Mouse (Mus musculus): ENCODE measurements around the gene Kat14.

Gene Kat14

DNA sequence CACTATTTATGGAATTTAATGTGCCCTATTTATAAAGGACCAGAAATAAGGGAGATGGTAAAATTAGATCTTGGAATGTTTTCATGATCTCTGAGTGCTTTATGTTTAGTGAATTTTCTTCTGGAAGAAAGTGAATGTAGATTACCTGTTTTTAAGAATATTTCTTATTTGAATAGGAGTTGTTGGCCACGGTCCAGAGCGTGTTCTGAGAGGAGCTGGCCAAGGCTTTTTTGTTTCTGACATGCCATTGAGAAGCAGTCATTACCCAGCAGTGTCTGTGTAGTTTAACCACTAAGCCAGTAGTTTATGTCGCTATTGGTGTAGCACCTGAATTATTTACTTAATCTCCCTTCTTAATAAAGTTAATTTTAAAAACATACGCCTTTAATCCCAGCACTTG, 13.0 kb downstream of the Kat14 start:
- no peak for DNase-seq (ENCODE audit: low read depth, low spot score)

DNA sequence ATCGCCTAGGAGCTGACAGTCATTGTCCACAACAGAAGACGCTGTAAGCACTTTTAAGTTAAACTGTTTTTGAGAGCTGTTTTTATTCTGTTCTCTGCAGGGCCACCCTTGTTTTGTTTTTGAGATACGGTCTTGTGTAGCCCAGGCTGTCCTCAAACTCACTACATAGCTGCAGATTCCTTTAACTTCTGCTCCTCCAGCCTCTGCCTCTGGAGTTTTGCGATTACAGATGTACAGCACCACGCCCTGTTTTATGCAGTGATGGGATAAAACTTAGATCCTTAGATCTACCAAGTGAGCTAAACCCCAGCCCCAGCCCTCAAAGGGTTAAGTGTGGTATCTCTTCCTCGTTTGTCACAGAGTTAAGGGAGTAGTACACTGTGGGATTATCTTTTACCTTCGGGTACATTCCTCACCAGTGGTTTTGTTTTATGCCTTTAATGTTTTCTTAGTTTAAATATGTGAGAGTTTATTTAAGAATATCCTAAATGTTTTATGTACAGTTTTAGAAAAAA, 13.9 kb downstream of the Kat14 start:
- no peak for DNase-seq (ENCODE audit: low read depth, low spot score)

DNA sequence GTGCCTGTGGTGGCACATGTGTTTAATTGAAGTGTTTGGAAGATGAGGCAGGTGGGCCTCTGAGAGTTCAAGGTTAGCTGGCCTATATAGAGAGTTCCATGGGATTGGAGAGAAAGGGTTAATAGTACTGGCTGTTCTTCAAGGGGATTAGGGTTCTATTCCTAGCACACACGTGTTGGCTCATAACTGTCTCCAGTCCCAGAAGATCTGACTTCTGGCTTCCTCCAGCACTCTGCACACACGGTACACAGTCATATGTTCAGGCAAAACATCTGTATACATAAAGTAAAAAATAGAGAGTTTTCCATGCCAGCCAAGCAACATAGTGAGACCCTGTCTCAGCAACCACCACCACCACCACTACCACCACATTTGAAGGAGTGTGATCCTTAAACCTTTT, 17.5 kb downstream of the Kat14 start:
- DNase-seq (ENCODE audit: low read depth, low spot score): no peak

DNA sequence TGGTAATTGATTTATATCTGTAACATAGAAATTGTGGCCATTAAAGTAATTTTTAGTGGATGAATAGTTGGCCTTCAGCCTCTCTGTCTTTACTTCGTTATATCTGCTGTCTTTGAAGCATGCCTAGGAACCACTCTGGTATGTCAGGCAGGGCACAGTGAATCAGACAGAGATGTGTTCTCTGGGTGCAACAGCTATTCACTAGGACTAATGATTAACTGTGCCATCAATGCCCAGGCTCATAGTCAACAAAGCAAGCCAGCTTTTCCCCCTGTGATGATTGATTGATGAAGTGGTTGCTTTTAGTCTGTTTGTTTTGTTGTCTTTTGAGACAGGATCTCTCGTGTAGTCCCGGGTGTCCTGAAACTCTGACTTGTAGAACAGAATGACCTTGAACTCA, 19.6 kb downstream of the Kat14 start:
- DNase-seq (ENCODE audit: low read depth, low spot score): no peak

DNA sequence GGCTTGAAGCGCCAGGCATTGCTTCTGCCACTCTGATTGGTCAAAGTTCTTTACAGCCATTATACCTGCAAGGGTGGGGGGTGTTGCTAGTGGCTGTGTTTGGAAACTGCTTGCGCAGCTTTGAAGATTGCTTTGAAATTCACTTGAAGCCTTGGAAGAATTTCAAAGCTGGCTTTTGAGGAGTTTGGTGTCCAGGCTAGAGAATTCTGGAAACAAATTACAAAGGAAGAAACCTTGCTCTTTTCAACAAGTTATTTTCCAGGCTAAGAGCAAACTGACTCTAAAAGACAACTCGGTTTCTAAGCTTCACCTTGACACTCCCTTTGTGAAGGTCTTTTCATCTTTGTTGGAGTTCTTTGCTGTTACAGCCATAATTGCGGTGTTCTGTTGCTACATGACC, 30.7 kb downstream of the Kat14 start:
- no peak for DNase-seq (ENCODE audit: low read depth, low spot score)

DNA sequence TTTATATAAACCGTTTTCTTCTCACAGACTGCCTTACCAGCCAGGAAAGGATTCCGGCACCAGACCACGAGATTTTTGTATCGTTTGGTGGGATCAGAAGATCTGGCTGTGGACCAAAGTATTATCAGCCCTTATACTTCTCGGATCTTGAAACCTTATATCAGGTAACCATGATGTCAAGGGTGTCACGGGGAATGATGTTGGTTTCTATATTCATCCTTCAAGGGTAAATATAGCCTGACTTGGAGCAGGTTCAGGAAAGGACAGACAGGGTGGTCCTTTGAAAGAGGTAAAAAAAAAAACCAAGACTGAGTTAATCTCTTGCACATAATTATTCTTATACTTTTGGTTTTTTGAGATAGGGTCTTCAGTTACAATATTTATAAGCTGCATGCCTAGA, 31.9 kb downstream of the Kat14 start:
- DNase-seq (ENCODE audit: low read depth, low spot score): no peak

DNA sequence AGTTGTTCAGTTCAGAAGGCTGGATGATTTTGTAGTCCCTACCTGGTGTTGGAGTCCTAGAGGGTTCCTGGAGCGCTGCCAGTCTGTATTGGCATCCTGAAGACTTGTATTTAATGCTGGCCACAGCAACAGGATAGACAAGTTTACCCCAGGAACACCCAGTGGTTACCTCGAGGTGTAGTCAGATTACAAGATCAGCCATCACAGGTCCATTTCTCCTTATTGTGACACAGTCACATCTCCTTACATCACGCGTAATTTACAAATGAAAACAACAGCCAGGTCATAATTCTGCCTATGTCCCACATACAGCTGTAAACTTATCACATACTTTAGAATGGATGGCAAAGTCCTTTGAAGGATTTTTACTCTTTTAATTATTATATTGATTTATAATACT, 40.3 kb downstream of the Kat14 start:
- no peak for DNase-seq (ENCODE audit: low read depth, low spot score)

DNA sequence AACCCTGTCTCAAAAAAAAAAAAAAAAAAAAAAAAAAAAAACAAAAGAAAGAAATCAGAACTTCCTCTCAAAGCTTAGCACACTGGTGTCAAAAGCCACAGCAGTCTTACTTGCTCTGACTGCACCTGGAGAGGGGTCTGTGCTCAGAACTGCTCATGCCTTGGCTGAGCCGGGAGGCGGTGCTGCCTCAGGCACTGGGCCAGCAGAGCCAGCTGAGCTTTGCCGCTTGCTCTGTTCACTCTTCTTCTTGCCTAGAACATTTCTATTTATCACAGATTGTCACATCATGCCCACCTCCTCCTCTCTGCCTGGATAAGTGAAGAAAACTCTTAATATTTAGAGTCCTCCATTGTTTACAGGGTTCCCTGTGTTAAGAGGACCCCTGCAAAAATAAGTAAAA, 41.8 kb downstream of the Kat14 start:
- DNase-seq (ENCODE audit: low read depth, low spot score): no peak

DNA sequence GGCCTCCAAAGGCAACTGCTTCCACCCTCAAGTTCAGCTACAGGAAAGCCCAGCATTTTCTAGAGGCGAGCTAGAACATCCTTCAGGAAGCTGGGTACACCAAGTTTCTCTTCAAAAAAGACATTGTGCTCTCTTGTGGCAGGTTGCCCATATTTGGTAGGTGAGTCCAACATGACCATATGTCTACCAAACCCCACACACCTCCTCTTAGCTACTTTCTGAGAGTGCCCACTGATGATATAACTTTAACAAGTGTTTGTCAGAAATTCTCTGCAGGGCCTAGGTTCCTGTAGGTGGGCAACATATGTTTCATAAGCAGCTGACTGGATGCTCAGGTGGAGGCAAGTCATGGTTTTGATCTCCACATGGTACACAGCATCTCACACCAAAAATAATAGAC, 45.9 kb downstream of the Kat14 start:
- no peak for DNase-seq (ENCODE audit: low read depth, low spot score)

DNA sequence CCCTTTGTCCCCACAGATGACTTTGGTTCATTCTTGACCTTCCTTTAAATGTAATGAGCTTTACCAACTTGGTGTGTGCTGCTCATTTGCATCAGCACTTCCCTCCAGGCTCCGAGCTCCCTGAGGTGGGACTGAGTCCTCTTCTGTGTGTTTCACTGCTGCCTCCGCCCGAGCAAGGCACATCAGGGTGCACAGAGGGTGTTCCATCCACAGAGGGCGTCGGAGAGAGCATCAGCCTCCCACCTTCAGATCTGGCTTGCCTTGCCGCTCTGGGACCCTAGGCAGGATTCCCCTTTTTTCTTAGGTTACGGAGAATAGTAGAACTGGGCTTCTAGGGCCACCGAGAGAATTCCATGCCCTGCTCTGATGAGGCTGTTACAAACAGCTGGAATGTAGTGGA, 48.1 kb downstream of the Kat14 start:
- no peak for DNase-seq (ENCODE audit: low read depth, low spot score)

DNA sequence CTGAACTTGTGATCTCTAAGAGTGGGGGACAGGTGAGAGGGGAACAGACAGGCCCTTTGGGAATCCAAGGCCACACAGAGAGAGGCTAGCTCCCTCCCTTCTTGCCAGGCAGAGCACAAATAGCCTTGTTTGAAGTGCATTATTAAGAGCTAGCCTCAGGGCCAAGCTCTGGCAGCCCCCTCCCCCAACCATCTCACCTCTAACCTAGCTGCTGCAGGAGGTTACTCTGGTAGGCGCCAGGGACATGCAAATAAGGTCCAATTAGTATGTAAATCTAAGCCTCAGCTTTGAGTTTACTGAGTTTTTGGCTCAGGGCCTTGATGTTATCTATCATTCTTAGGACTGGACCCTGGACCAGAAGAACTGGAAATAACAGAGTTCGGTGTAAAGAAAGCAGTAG, 49.3 kb downstream of the Kat14 start:
- DNase-seq (ENCODE audit: low read depth, low spot score): peak; percentile 38

DNA sequence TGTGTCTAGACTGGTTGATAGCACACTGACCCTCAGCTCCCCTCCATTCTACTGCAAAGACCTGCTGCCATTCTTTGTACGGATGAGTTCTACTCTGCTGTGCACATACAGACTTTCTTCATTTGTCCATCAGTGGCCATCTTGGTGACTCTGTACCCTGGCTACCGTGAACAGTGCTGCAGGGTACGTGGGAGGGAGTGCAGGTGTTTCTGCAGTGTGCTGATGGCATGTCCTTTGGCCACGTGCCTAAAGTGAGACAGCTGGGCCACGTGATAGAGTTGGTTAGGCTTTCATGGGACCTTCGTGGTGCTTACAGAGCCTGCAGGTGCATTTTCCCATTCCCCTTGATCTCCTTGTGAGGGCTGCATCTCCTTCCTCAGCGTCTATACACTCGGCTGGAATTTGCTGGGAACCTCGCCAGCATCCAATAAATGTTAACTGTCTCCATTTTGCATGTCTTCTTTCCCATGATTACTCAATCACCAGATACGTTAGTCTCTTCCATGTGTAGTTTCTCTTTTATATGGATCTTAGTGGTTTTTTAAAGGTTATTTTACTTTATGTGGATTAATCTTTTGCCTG, 53.4 kb downstream of the Kat14 start:
- DNase-seq (ENCODE audit: low read depth, low spot score): no peak

DNA sequence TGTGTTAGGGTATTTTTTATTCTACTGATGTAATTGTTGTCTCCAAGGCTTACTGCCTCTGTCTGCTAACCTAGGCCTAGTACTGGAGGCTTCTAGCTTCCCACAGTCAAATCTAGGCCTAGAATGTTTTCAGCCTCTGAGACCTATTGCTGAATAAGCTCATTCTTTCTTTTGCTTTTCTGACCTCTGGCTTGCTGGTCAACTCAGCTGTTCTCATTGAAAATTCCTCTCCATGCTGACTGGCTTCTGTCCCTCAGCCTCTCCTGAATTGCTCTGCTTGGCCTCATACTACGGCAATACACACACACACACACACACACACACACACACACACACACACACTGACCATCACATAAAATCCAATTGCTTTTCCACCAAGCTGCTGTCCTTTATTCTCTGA, 57.0 kb downstream of the Kat14 start:
- no peak for DNase-seq (ENCODE audit: low read depth, low spot score)

DNA sequence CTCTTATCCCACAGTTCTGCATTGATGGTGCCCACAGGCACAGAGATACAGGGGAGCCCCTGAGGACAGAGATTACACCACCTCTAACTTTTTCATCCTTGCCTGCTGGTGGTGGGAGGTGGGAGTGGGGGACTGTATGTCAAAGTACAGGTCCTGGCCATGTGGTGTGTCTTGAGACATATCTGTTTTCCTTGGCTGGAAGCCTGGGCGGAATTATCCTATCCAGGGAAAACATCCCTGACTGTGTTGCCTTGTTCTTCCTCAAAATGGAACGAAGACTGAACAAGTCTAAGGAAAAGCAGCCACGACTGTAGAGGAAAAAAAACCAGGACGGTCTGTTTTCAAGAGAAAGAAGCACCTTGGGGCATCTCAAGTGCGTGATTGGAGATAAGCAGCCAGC, 59.1 kb downstream of the Kat14 start:
- DNase-seq (ENCODE audit: low read depth, low spot score): no peak

DNA sequence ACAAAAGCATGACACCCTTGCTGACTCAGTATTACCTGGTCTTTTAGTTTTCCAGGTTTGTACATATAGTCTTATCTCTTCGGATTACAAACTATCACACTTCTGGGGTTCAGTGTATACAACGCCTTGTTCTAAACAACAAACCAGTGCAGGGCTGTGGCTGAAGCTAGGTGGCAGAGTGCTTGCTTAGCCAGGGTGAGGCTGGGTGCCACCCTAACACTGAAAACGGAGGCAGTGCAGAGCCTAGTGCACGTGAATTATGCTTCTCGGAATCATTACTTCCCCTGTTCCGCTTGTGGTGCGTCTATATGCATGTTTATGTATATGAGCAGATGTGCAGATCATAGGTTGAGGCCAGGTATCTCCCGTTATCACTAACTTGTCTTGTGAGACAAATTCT, 59.9 kb downstream of the Kat14 start:
- DNase-seq (ENCODE audit: low read depth, low spot score): no peak

DNA sequence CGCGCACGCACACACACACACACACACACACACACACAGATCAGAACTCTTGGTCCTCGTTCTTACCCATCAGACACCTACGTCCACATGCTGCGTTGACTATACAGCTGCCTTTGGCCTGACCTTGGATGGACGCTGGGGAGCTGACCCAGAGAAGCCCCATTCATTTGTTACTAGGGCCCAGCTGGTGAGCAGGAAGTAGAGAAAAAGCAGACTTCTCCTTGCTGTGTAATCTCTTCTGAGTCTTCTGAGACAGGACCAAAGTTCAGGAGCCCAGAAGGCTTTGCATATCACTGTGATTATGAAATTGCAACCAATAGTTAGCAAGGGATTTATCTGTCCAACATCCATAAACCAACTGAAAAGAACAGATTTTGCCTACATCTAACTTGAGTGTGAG, 60.4 kb downstream of the Kat14 start:
- DNase-seq (ENCODE audit: low read depth, low spot score): no peak

DNA sequence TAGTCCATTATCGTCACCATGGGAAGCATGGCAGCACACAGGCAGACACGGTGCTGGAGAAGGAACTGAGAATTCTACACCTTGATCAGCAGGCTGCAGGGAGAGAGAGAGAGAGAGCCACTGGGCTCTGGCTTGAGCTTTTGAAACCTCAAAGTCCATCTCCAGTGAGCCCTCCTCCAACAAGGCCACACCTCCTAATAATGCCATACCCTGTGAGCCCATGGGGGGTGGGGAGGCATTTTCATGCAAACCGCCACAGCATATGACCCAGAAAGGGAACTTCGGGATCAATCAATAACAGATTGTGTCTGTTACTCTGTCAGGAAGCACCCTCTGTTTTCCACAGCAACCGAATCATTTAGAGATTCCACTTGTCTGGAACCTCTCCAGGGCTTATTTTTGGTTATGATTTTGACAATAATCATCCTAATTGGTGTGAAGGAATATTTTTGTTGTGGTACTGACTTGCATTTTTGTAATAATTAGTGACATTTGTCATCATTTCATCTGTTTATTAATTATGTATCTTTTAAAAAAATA, 62.6 kb downstream of the Kat14 start:
- DNase-seq (ENCODE audit: low read depth, low spot score): no peak

DNA sequence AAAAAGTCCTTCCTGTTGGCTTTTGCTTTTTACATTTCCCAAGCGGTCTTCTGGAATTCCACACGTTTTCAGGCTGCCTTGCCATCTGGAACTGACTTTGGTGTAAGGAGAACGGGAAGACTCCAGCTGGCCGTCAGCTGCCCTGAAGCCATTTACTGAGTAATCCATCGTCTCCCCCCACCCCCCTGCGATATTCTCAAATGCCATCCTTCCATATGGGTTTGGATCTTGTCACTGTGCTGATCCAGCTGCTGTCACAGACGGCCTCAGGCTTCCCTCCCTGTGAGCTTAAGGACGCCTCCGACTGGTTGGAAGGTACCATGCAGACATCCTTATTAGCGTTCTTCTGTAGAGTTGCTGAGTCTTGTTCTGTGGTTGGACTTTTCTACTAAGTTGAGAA, 66.9 kb downstream of the Kat14 start:
- no peak for DNase-seq (ENCODE audit: low read depth, low spot score)

DNA sequence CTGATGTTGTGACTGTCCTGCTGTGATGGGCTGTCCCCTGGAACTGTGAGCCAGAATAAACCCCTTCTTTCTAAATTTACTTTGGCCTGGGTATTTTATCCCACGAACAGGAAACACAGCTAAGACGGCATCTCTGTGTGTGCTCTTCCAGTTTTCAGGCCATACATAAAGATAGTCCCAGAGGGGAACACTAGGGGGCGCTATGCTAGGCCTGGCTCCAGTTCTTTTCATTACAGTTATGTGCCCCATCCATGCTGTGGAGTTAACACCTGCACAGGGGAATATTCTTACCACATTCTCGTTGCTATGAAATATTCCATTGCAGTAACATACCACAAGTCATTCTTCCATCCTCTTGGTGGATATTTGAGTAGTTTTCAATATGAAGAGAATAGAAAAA, 69.6 kb downstream of the Kat14 start:
- DNase-seq (ENCODE audit: low read depth, low spot score): no peak

DNA sequence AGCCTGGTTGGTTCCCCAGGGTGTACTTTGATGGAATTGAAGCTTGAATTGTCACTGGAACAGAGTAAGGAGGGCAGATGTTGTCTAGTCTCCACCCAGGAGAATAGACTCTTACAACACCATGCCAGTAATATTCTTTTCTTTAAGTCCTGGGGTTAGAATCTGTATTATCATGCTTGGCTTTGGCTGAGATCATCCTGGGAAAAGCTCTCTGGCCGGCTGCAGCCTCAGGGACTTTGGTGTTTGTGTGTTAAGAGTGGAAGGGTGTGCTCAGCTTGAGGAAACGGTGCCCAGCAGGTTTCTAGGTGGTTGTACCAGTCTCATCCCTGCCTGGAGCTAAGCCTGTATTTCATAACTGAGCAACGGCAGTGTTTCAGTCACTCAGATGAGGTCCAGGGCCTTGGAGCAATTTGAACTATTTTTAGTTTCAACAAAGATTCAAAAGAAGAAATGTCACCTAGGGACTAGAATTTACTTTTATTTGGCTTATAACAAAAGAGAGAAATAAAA, 70.5 kb downstream of the Kat14 start:
- DNase-seq (ENCODE audit: low read depth, low spot score): no peak

DNA sequence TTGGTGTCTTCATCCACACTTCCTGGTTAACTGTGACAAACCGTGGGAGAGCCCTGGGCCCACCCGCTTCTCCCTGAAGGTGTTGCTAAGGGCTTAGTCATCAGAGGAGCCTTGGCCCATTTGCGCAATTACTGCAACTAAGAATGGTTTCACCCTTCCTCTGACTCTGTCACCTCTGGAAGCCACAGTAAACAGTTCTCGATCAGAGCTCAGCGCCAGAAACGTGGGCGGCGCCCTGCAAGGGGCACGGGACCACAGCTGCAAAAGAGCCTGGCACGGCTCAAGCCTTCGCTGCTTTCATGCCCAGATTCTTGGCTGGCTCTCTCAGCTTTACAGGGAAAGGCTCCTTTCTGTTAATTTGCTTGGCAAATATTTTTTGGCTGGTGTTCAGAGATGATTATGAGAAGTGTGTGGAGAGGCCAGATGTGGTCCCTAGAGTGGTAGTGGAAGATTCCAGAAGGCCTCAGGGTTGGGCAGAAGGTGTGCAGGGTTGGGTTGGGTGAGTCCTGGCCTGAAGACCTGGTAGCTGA, 72.7 kb downstream of the Kat14 start:
- no peak for DNase-seq (ENCODE audit: low read depth, low spot score)

DNA sequence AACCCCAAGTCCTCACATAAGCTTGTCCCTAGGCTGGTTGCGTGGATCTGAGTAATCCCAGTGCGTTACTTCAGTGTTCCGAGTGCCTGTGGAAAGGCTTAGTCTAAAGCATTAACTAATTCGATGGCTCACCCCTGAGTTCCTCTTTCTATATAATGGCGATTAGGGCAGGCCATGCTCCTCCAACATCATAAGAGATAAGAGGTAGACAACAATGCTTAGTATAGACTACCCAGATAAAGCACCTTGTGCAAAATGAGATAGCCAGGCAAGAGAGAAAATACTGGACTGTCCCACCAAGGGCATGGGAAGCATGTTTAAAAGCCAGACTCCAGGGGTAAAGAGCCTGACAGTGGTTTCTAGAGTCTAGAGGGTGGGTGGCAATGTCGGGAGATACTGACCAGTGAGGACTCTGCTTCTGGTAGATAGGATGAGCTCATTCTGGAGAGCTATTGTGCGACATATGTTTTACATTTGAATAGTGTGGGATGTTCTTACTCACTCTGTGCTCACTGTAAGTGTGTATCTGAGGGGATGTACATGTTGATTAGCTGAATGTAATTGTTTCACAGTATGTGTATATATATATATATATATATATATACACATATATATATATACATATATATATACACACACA, 77.7 kb downstream of the Kat14 start:
- no peak for DNase-seq (ENCODE audit: low read depth, low spot score)

DNA sequence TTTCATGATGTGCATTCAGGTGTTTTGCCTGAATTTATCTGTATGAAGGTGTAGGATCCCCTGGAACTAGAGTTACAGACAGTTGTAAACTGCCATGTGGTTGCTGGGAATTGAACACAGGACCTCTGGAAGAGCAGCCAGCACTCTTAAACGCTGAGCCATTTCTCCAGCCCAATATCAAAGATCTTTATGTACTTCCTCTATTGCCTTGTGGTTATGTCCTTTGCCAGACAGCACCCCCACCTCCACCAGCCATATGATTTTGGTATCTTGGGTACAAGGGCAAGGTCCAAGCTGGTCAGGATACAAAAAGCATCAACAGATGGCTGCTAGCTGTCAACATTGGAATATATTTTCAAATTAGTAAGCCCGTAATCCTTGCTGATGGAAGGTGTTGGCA, 81.6 kb downstream of the Kat14 start:
- DNase-seq (ENCODE audit: low read depth, low spot score): no peak

Data from WW6 (cell line).